Mouse (Mus musculus) stomach, postnatal 0 days (tissue): ENCODE results near the gene Rgs8. TPM values are rescaled to one million over a fixed set of nuclear protein-coding genes. Genes with fewer than 3 reads are reported as not detected.

Experiments
- ATAC-seq: fragments of 200-750 bp; cut with Nextera tagmentation; 2 replicates; pipeline ENCODE4 v1.8.0; 2017; ENCODE audit not compliant: low FRiP score, low TSS enrichment
- DNase-seq: peaks from one replicate; pipeline ENCODE4 v3.0.0-alpha.2; 2016; ENCODE audit warnings: low spot score
- H3K27ac ChIP-seq: fragments of 300-500 bp; sonication (generic); replicated peaks from 2 replicates; pipeline ENCODE4 v1.5.1; 2014; ENCODE audit warnings: mild to moderate bottlenecking, control low read depth
- H3K27me3 ChIP-seq: fragments of 300-500 bp; sonication (generic); 2 replicates; pipeline ENCODE4 v1.6.1; 2014; ENCODE audit warnings: low read length; ENCODE audit not compliant: control insufficient read depth, insufficient read depth
- H3K36me3 ChIP-seq: fragments of 300-500 bp; sonication (generic); 2 replicates; pipeline ENCODE4 v1.6.1; 2014; ENCODE audit warnings: low read length, mixed read lengths; ENCODE audit not compliant: control insufficient read depth, insufficient read depth
- H3K4me1 ChIP-seq: fragments of 300-500 bp; sonication (generic); replicated peaks from 2 replicates; pipeline ENCODE4 v1.6.1; 2014; ENCODE audit warnings: antibody characterized with exemption; ENCODE audit not compliant: control insufficient read depth, insufficient read depth
- H3K4me2 ChIP-seq: fragments of 300-500 bp; sonication (generic); replicated peaks from 2 replicates; pipeline ENCODE4 v1.6.1; 2014; ENCODE audit warnings: low read depth, mild to moderate bottlenecking, control low read depth, moderate library complexity
- H3K4me3 ChIP-seq: fragments of 300-500 bp; sonication (generic); 2 replicates; pipeline ENCODE4 v1.5.1; 2014; ENCODE audit warnings: low read depth, low read length, control low read depth
- H3K9ac ChIP-seq: fragments of 300-500 bp; sonication (generic); 2 replicates; pipeline ENCODE4 v1.6.1; 2014; ENCODE audit warnings: mild to moderate bottlenecking, low read length, control low read depth, mixed read lengths
- H3K9me3 ChIP-seq: fragments of 300-500 bp; sonication (generic); 2 replicates; pipeline ENCODE4 v1.6.1; 2016; ENCODE audit warnings: low read length; ENCODE audit not compliant: control insufficient read depth
- CTCF ChIP-seq: IDR thresholded peaks from 2 replicates; pipeline ENCODE4 v1.5.1; 2016; ENCODE audit warnings: antibody characterized with exemption, low read depth, mild to moderate bottlenecking, moderate library complexity
- EP300 ChIP-seq: optimal IDR thresholded peaks from 2 replicates; pipeline ENCODE3; 2016; ENCODE audit warnings: antibody characterized with exemption
- WGBS: fragments of 180-500 bp; shearing (Covaris S2); extraction: QIAGEN DNeasy Blood & Tissue Kit; methylation state at CpG from one replicate; pipeline ENCODE4 v1.1.7; 2014; 5-methylcytosine and 5-hydroxymethylcytosine counted together
- polyA plus RNA-seq: library from polyadenylated mRNA; unstranded; fragments of >200 nt; fragmentation: Nextera tagmentation; extraction: Ambion mirVana; gene quantifications from 2 replicates; pipeline ENCODE4 v1.2.1, GENCODE M21; 2015

Gene Rgs8
- polyA plus RNA-seq, 1 experiment from 2014 or later = 0.16 TPM

GRCm38 (mm10) chr1:153661689-153662002 lies 8.8 kb downstream of the Rgs8 start:
- H3K27me3 ChIP-seq = no peaks in the 10 kb centered on the region
- no peak overlapping the region for H3K4me2 ChIP-seq
- no peaks in the 10 kb centered on the region for H3K36me3 ChIP-seq
- WGBS = 29% methylated on average over 4 of the region's 4 CpGs
- no peak overlapping the region for H3K9ac ChIP-seq
- no peaks in the 10 kb centered on the region for H3K9me3 ChIP-seq
- peak; percentile 47; the same call in 1 of the 2 replicates for ATAC-seq
- TF ChIP-seq EP300 = no peak
- no peak for TF ChIP-seq CTCF
- no peaks in the 10 kb centered on the region for H3K4me1 ChIP-seq
- H3K4me3 ChIP-seq = no peak overlapping the region
- no peak overlapping the region for H3K27ac ChIP-seq
- DNase-seq = no peak

DNA sequence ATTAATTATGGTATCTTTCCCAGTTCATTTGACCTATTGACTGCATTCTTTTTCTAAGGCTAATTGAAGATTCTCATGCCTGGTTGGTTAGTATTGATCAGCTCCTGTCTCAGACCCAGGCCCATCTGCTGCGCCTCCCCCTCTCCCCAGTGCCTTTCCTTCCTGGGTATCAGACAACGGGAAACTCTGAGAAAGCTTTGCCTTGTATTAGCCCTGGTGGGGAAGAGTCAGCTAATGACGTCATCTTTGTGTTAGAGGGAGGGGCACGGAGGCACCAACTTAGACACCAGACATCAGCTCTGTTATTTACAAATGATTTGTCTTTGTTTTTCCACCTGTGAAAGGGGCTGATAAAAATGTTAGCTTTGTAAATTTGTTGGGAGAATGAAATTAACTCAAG lies 9.5 kb downstream of the Rgs8 start:
- Histone ChIP-seq H3K27me3 (no peaks in the 10 kb centered on the region), H3K36me3 (no peaks in the 10 kb centered on the region), H3K27ac (no peak overlapping the region), H3K4me2 (no peak overlapping the region), H3K9ac (no peak overlapping the region), H3K9me3 (no peaks in the 10 kb centered on the region), H3K4me3 (no peak overlapping the region), H3K4me1 (no peaks in the 10 kb centered on the region)
- 46% methylated on average over 4 of the region's 4 CpGs for WGBS
- DNase-seq (no peak), ATAC-seq (no peak)
- no peak for TF ChIP-seq EP300
- no peak for TF ChIP-seq CTCF

- Histone ChIP-seq H3K27ac (no peak overlapping the region), H3K4me3 (no peak overlapping the region), H3K36me3 (no peaks in the 10 kb centered on the region), H3K4me2 (no peak overlapping the region), H3K9ac (no peak overlapping the region), H3K4me1 (no peaks in the 10 kb centered on the region), H3K9me3 (no peaks in the 10 kb centered on the region), H3K27me3 (no peaks in the 10 kb centered on the region)
- WGBS = 11% methylated on average over 10 of the region's 10 CpGs
- peak; percentile 59 for TF ChIP-seq CTCF
- TF ChIP-seq EP300 = no peak
- ATAC-seq (no peak), DNase-seq (no peak)
Observed at GRCm38 (mm10) chr1:153665066-153665715, 12.4 kb downstream of the Rgs8 start.

- ATAC-seq = no peak
- H3K4me2 ChIP-seq = no peak overlapping the region
- WGBS = 13% methylated on average over 1 of the region's 1 CpGs
Observed at GRCm38 (mm10) chr1:153666236-153666635, 13.4 kb downstream of the Rgs8 start.

GRCm38 (mm10) chr1:153667244-153667727 lies 14.5 kb downstream of the Rgs8 start:
- ATAC-seq (no peak), DNase-seq (no peak)
- H3K27ac ChIP-seq = no peak overlapping the region
- no peaks in the 10 kb centered on the region for H3K27me3 ChIP-seq
- no peaks in the 10 kb centered on the region for H3K36me3 ChIP-seq
- no peak overlapping the region for H3K4me2 ChIP-seq
- no peak overlapping the region for H3K4me3 ChIP-seq
- TF ChIP-seq CTCF (no peak), EP300 (no peak)
- no peak overlapping the region for H3K9ac ChIP-seq
- no peaks in the 10 kb centered on the region for H3K9me3 ChIP-seq
- WGBS = 75% methylated on average over 4 of the region's 4 CpGs
- no peaks in the 10 kb centered on the region for H3K4me1 ChIP-seq

More at GRCm38 (mm10) chr1:153666236-153666635, 13.4 kb downstream of the Rgs8 start:
- no peak for DNase-seq
- TF ChIP-seq EP300 = no peak
- TF ChIP-seq CTCF = no peak
- H3K9ac ChIP-seq = no peak overlapping the region
- H3K4me3 ChIP-seq = no peak overlapping the region
- H3K9me3 ChIP-seq = no peaks in the 10 kb centered on the region
- H3K27me3 ChIP-seq = no peaks in the 10 kb centered on the region
- no peaks in the 10 kb centered on the region for H3K4me1 ChIP-seq
- H3K27ac ChIP-seq = no peak overlapping the region
- H3K36me3 ChIP-seq = no peaks in the 10 kb centered on the region

DNA sequence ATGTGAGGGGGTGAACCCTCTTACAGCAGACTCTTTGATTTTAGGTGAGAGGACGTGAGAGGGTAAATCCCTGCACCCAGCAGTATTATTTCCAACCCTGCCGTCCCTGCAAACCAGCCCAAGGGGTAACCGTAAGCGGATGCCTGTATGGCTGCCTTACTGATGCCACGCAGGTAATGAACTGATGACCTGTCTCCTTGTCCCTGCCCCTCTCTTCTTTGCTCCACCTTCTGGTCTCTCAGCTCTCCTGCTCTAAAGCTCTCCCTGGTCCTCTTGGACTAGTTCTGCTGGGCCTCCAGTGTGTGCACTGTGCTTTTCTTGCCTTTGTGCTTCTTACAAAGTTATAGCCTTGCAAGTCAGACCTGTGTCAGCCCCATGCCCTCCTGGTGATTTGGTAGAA lies 15.0 kb downstream of the Rgs8 start:
- H3K36me3 ChIP-seq = no peaks in the 10 kb centered on the region
- H3K27ac ChIP-seq = no peak overlapping the region
- no peak overlapping the region for H3K4me2 ChIP-seq
- no peak for DNase-seq
- no peak overlapping the region for H3K9ac ChIP-seq
- ATAC-seq = no peak
- 85% methylated on average over 5 of the region's 5 CpGs for WGBS
- H3K4me1 ChIP-seq = no peaks in the 10 kb centered on the region
- TF ChIP-seq CTCF (no peak), EP300 (no peak)
- H3K9me3 ChIP-seq = no peaks in the 10 kb centered on the region
- no peaks in the 10 kb centered on the region for H3K27me3 ChIP-seq
- no peak overlapping the region for H3K4me3 ChIP-seq
